Mouse (Mus musculus): ENCODE results near the gene Zfp503.

DNA sequence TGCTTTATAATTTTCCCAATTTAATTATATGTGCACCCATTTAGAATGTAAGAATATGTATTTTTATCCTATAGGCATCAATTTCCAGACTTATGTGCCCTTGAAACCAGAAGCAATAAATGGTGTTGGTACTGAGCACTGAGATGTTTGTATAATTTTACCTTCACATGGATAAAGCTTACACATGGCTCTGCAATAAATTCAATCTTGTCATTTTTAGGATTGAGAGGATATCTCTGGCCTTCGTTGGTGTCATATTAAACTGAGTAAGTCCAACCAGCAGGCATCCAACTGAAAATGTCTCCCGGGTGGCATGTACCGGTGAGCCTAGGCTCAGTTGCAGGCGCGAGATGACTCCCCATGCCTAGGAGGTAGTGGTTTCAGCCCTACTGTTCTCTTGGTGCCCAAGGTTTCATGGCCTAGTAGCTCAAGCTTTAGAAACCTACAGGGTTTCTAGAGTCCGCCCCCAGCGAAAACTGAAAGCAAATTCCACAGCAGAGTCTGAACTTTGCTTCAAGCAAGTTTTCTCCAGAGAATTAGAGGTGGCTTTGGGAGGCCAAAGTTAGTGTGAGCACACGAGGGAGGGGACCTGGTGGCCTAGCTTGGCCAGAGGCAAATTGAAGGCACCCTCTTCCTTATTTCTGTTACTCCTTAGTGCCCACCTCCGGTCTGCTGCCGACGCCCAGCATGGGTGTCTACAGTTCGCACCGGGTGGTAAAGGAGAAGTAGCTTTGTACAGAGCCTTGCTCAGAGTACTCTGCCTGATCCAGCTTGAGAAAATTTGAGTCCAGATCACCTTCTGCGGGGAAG, 4.1 kb upstream of the Zfp503 start:
- TF ChIP-seq CTCF (IDR thresholded peaks at IDR 0.05; ENCODE audit: borderline replicate concordance, insufficient read depth, low read depth, low read length) (no peak), POLR2A (IDR thresholded peaks at IDR 0.05; ENCODE audit: borderline replicate concordance, insufficient read depth, low read length) (no peak)
